In the genomic region with DNA sequence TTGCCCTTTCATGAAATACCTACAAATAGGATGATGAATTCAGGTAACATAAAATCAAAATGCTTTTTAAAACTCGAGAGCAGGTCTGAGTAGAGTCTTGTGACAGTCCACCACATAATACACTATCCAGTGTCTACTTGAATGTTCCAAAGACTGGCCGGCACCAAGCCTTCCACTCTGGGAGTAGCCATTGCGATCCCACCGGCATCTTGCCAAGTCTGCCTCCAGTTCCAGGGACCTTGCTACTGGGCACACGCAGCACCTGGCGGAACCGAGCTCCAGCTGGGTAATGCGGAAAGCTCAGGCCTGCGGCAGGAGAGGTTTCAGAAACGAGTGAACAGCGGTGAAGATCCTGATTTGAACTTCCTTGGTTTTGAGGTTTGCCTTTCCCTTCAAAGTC, we compare ENCODE assay signal across 19 mouse cellular contexts. TPM values are rescaled to one million over a fixed set of nuclear protein-coding genes. Genes with fewer than 3 reads are reported as not detected.
A peak's percentile ranks its signal among the peaks of the same experiment; 100 is the strongest.
DNase-seq lines count a peak whose midpoint lies in the region; ATAC-seq lines count a peak whose summit lies in the region.
"Had no signal": no experiment of that assay in that cellular context is flagged by ENCODE, and none has a peak within 500 bp of the region (broad histone marks: within the 10 kb centered on the region; RNA-seq: fewer than 3 reads in every experiment).

No protein-coding gene starts in this region.

- no peaks in the 10 kb centered on the region; the same call in 1 of the 2 replicates for H3K36me3 ChIP-seq in liver, embryonic 11.5 days (ENCODE audit: control insufficient read depth, insufficient read depth, low read length)
- H3K36me3 ChIP-seq: embryonic facial prominence, embryonic 10.5 days; limb, embryonic 10.5 days; midbrain, embryonic 13.5 days had no signal

- no peak overlapping the region for H3K4me2 ChIP-seq in liver, embryonic 11.5 days
- H3K4me2 ChIP-seq: midbrain, embryonic 13.5 days had no signal

- H3K9ac ChIP-seq in liver, embryonic 11.5 days (ENCODE audit: low read depth, low read length) = no peak overlapping the region
- H3K9ac ChIP-seq: midbrain, embryonic 13.5 days had no signal

- H3K4me3 ChIP-seq in liver, embryonic 11.5 days (ENCODE audit: low read depth, low read length) = no peak overlapping the region
- H3K4me3 ChIP-seq: embryonic facial prominence, embryonic 10.5 days; limb, embryonic 10.5 days; midbrain, embryonic 13.5 days; myocyte had no signal

- intact Hi-C loops in left cerebral cortex, postnatal 4 days (cut with DNase I) = no loop called here
- intact Hi-C loops in left cerebral cortex, postnatal 14 days (cut with DNase I) = no loop called here
- intact Hi-C loops in gastrocnemius, postnatal 36 days (cut with DNase I) = no loop called here

- no peaks in the 10 kb centered on the region for H3K27me3 ChIP-seq in liver, embryonic 11.5 days (replicated peaks; ENCODE audit: control insufficient read depth, insufficient read depth, low read length)
- H3K27me3 ChIP-seq: midbrain, embryonic 13.5 days had no signal

- peak; percentile 17 for DNase-seq in adrenal gland, postnatal 25 days
- DNase-seq in adrenal gland, adult 2 months = no peak
- peak; percentile 27 for DNase-seq in left cerebral cortex, postnatal 4 days
- DNase-seq in left cerebral cortex, postnatal 14 days (ENCODE audit: low spot score in 2 of 2) = no peak
- peak; percentile 62 to 64 for DNase-seq in cerebellum, postnatal 10 days
- peak; percentile 8 to 19 for DNase-seq in gastrocnemius, postnatal 36 days
- DNase-seq in frontal cortex, adult 2 months (ENCODE audit: extremely low spot score in 1 of 2, low spot score in 1 of 2) = no peak
- DNase-seq in liver, embryonic 11.5 days (ENCODE audit: low spot score) = no peak
- DNase-seq: kidney, adult 18-20 months; lung, adult 18-20 months; lung, postnatal 14 days; thymus, adult 2 months had no signal

- no peak for ATAC-seq in liver, embryonic 11.5 days (replicated peaks; ENCODE audit: low FRiP score)
- ATAC-seq: activated CD4-positive, CD25-positive, alpha-beta regulatory T cell, adult 4 months; hindbrain, postnatal 0 days; midbrain, embryonic 13.5 days had no signal

- no peaks in the 10 kb centered on the region for H3K9me3 ChIP-seq in liver, embryonic 11.5 days (ENCODE audit: control insufficient read depth, low read length)
- H3K9me3 ChIP-seq: embryonic facial prominence, embryonic 10.5 days; G1E; limb, embryonic 10.5 days; midbrain, embryonic 13.5 days had no signal

- H3K27ac ChIP-seq in liver, embryonic 11.5 days (ENCODE audit: low read depth, low read length) = no peak overlapping the region
- H3K27ac ChIP-seq: embryonic facial prominence, embryonic 10.5 days; hindbrain, postnatal 0 days; limb, embryonic 10.5 days; midbrain, embryonic 13.5 days had no signal

- WGBS in liver, embryonic 11.5 days = 89% methylated on average over 11 of the region's 11 CpGs

- H3K4me1 ChIP-seq in liver, embryonic 11.5 days (replicated peaks; ENCODE audit: control insufficient read depth, insufficient read depth, low read length) = no peaks in the 10 kb centered on the region
- H3K4me1 ChIP-seq: embryonic facial prominence, embryonic 10.5 days; limb, embryonic 10.5 days; midbrain, embryonic 13.5 days had no signal

RNA-seq across cellular contexts. Expression of a gene that starts 27.1 kb away (rescaled TPM):
- 11.1 and 14.4 TPM in 2 replicates for total RNA-seq in adrenal gland, postnatal 25 days (2021)
- 10 to 100 TPM; 10.6 to 13.3 TPM for total RNA-seq in adrenal gland, adult 2 months (2021)
- 6.8 and 7.1 TPM in 2 replicates for polyA plus RNA-seq in adrenal gland, adult 2 months (2012; rRNA removed)
- total RNA-seq in left cerebral cortex, postnatal 4 days (2021) = 10 to 100 TPM; 12.0 to 14.0 TPM
- 10 to 100 TPM; 12.5 to 13.5 TPM for total RNA-seq in left cerebral cortex, postnatal 14 days (2021)
- 1 to 10 TPM; 6.3 to 7.7 TPM for total RNA-seq in gastrocnemius, postnatal 36 days (2021)
- polyA plus RNA-seq in frontal cortex, adult 2 months (2012; rRNA removed) = 9.9 and 11.3 TPM in 2 replicates
- polyA plus RNA-seq in liver, embryonic 11.5 days (2014; fragmentation: Nextera tagmentation; extraction: Ambion mirVana) = 14.9 and 18.6 TPM in 2 replicates

RNA-seq across cellular contexts. Expression of a gene that starts 59.0 kb away (rescaled TPM):
- 451 and 465 TPM in 2 replicates for total RNA-seq in adrenal gland, postnatal 25 days (2021)
- 100 to 1,000 TPM; 362 to 427 TPM for total RNA-seq in adrenal gland, adult 2 months (2021)
- 152 and 176 TPM in 2 replicates for polyA plus RNA-seq in adrenal gland, adult 2 months (2012; rRNA removed)
- 100 to 1,000 TPM; 253 to 265 TPM for total RNA-seq in left cerebral cortex, postnatal 4 days (2021)
- 100 to 1,000 TPM; 294 to 299 TPM for total RNA-seq in left cerebral cortex, postnatal 14 days (2021)
- 100 to 1,000 TPM; 760 to 854 TPM for total RNA-seq in gastrocnemius, postnatal 36 days (2021)
- 433 and 438 TPM in 2 replicates for polyA plus RNA-seq in frontal cortex, adult 2 months (2012; rRNA removed)
- 585 and 612 TPM in 2 replicates for polyA plus RNA-seq in liver, embryonic 11.5 days (2014; fragmentation: Nextera tagmentation; extraction: Ambion mirVana)

RNA-seq across cellular contexts. Expression of a gene that starts 59.1 kb away (rescaled TPM):
- 27.2 and 32.1 TPM in 2 replicates for total RNA-seq in adrenal gland, postnatal 25 days (2021)
- 10 to 100 TPM; 13.3 to 18.0 TPM for total RNA-seq in adrenal gland, adult 2 months (2021)
- polyA plus RNA-seq in adrenal gland, adult 2 months (2012; rRNA removed) = 0.83 and 0.88 TPM in 2 replicates
- 10 to 100 TPM; 14.5 to 14.7 TPM for total RNA-seq in left cerebral cortex, postnatal 4 days (2021)
- total RNA-seq in left cerebral cortex, postnatal 14 days (2021) = 10 to 100 TPM; 11.1 to 13.4 TPM
- total RNA-seq in gastrocnemius, postnatal 36 days (2021) = 1 to 10 TPM; 4.4 to 5.4 TPM
- 12.7 and 14.7 TPM in 2 replicates for polyA plus RNA-seq in frontal cortex, adult 2 months (2012; rRNA removed)
- polyA plus RNA-seq in liver, embryonic 11.5 days (2014; fragmentation: Nextera tagmentation; extraction: Ambion mirVana) = 35.3 and 37.9 TPM in 2 replicates

Comparison
In these comparisons a context has a peak if more than half of its experiments do, and no peak if none do; other contexts are left out.
1. DNase-seq: peak in adrenal gland, postnatal 25 days (single experiment), left cerebral cortex, postnatal 4 days (single experiment), cerebellum, postnatal 10 days (2 of 2) and gastrocnemius, postnatal 36 days (2 of 2); none in adrenal gland, adult 2 months (single experiment), left cerebral cortex, postnatal 14 days (0 of 2), frontal cortex, adult 2 months (0 of 2) and liver, embryonic 11.5 days (single experiment).